Mouse (Mus musculus) layer of hippocampus, adult 8-10 months (tissue): ENCODE measurements around the gene Shc2. TPM values are rescaled to one million over a fixed set of nuclear protein-coding genes. Genes with fewer than 3 reads are reported as not detected.

ENCODE experiments used
- DNase-seq, 2 experiments: peaks; one replicate each; pipeline ENCODE4 v3.0.0; 2022; ENCODE audit warnings: low spot score in 2 of 2
- total RNA-seq, 4 experiments: library from RNA; stranded (reverse); gene quantifications; 2 replicates each; pipeline ENCODE4 v1.2.4; 2022

The Shc2 gene
- total RNA-seq: 10 to 100 TPM; 41.1 to 51.9 (median 45.4) TPM

GRCm38 (mm10) chr10:79637128-79638110, at the start of gene Shc2:
TSS of gene Shc2 (minus strand) at chr10:79637918.
- DNase-seq: peak; percentile 73 to 78

- DNase-seq: no peak
Observed at GRCm38 (mm10) chr10:79687513-79687912, 49.8 kb upstream of the Shc2 start.

GRCm38 (mm10) chr10:79686691-79687090, 49.0 kb upstream of the Shc2 start:
- DNase-seq: no peak

- DNase-seq: no peak
Observed at GRCm38 (mm10) chr10:79686219-79686618, 48.5 kb upstream of the Shc2 start.

- DNase-seq: no peak
Observed at GRCm38 (mm10) chr10:79684770-79685600, 47.3 kb upstream of the Shc2 start.

GRCm38 (mm10) chr10:79683726-79684640, 46.3 kb upstream of the Shc2 start:
- no peak for DNase-seq

GRCm38 (mm10) chr10:79682916-79683582, 45.3 kb upstream of the Shc2 start:
- DNase-seq: no peak

- DNase-seq: no peak
Observed at GRCm38 (mm10) chr10:79682551-79682915, 44.8 kb upstream of the Shc2 start.

- DNase-seq: peak; percentile 99 to 100
Observed at GRCm38 (mm10) chr10:79681591-79682245, 44.0 kb upstream of the Shc2 start, which contains the start of gene Cdc34. TSS of gene Cdc34 (plus strand) at chr10:79682195.

GRCm38 (mm10) chr10:79680606-79681495, 43.1 kb upstream of the Shc2 start:
- no peak for DNase-seq

- no peak for DNase-seq
Observed at GRCm38 (mm10) chr10:79675346-79676035, 37.8 kb upstream of the Shc2 start.

GRCm38 (mm10) chr10:79673054-79673453, 35.3 kb upstream of the Shc2 start:
- no peak for DNase-seq

- DNase-seq: no peak
Observed at GRCm38 (mm10) chr10:79672088-79672455, 34.4 kb upstream of the Shc2 start.

- no peak for DNase-seq
Observed at GRCm38 (mm10) chr10:79671396-79672087, 33.8 kb upstream of the Shc2 start.

- DNase-seq: no peak
Observed at GRCm38 (mm10) chr10:79670071-79670888, 32.6 kb upstream of the Shc2 start.

GRCm38 (mm10) chr10:79669576-79670057, 31.9 kb upstream of the Shc2 start:
- DNase-seq: peak; percentile 77
